Mouse (Mus musculus): Measurements from ENCODE around the gene Ints4.
A peak's percentile ranks its signal among the peaks of the same experiment; 100 is the strongest.

Gene Ints4

GRCm38 (mm10) chr7:97536571-97536970 is 55.8 kb downstream of the Ints4 start:
- DNase-seq (ENCODE audit: low read depth, low spot score): no peak

- no peak for DNase-seq (ENCODE audit: low read depth, low spot score)
Measured at GRCm38 (mm10) chr7:97546462-97546861, 65.7 kb downstream of the Ints4 start.

- DNase-seq (ENCODE audit: low read depth, low spot score): no peak
Measured at GRCm38 (mm10) chr7:97549301-97549700, 68.5 kb downstream of the Ints4 start.

- no peak for DNase-seq (ENCODE audit: low read depth, low spot score)
Measured at GRCm38 (mm10) chr7:97550673-97551072, 69.9 kb downstream of the Ints4 start.

- no peak for DNase-seq (ENCODE audit: low read depth, low spot score)
Measured at GRCm38 (mm10) chr7:97563576-97563975, 82.8 kb downstream of the Ints4 start.

- no peak for DNase-seq (ENCODE audit: low read depth, low spot score)
Measured at GRCm38 (mm10) chr7:97569372-97569771, 88.6 kb downstream of the Ints4 start.

- no peak for DNase-seq (ENCODE audit: low read depth, low spot score)
Measured at GRCm38 (mm10) chr7:97570389-97570788, 89.6 kb downstream of the Ints4 start.

GRCm38 (mm10) chr7:97578361-97579066 is 97.8 kb downstream of the Ints4 start:
- no peak for DNase-seq (ENCODE audit: low read depth, low spot score)

GRCm38 (mm10) chr7:97579067-97579975 is 98.6 kb downstream of the Ints4 start, which contains the start of the genes Aamdc and Rsf1:
Aamdc (minus strand) TSS chr7:97579497.
Rsf1 (plus strand) TSS chr7:97579889.
- peak; percentile 93 for DNase-seq (ENCODE audit: low read depth, low spot score)

GRCm38 (mm10) chr7:97579976-97580842 is 99.5 kb downstream of the Ints4 start:
- no peak for DNase-seq (ENCODE audit: low read depth, low spot score)

- peak; percentile 47 for DNase-seq (ENCODE audit: low read depth, low spot score)
Measured at GRCm38 (mm10) chr7:97580843-97581214, 100.1 kb downstream of the Ints4 start.

- DNase-seq (ENCODE audit: low read depth, low spot score): no peak
Measured at GRCm38 (mm10) chr7:97588506-97588905, 107.8 kb downstream of the Ints4 start.

GRCm38 (mm10) chr7:97590488-97590887 is 109.7 kb downstream of the Ints4 start:
- no peak for DNase-seq (ENCODE audit: low read depth, low spot score)

Measured in retina, adult 2 months (tissue).